Mouse (Mus musculus): ENCODE results near the gene Vsnl1.

Vsnl1 gene

DNA sequence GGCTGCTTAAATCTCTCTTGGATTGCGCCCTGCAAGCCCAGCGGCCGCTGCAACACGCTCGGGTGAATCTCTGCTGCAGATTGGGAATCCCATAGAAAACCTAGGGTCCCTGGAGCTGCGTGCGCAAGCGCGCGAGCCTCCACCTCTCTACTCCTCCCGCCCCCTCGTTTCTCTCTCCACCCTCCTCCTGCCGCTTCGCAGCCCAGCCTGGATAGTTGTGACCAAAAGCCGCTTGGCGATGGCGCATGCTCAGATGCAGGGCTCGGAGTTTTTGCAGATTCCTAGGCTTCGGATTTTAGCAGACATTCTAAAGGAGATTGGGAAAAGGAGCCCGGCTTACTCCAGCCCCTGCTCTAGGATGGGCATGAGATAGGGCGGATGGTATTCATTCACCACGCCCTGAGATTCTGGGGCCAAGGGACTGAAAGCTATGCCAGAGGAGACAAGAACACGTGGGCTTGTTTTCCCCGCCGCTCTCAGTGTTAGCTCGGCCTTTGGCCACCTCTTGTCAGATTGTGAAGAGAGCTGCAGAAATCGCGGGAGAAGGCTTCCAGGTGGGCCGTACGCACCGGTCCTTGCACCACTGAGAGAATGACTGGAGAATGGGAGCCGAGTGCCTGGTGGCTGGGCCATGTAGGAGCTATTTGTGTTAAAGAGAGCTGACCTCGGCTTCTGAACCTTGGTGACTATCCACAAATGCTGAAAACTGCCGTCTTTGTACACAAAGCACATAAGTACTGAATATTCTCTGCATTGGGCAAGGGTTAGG lies at the start of gene Vsnl1:
TSS of gene Vsnl1 (minus strand) at position 117 of the 769 bp plus-strand sequence.
- no peak for DNase-seq (ENCODE audit: low read depth in 1 of 2, low spot score in 2 of 2)

DNA sequence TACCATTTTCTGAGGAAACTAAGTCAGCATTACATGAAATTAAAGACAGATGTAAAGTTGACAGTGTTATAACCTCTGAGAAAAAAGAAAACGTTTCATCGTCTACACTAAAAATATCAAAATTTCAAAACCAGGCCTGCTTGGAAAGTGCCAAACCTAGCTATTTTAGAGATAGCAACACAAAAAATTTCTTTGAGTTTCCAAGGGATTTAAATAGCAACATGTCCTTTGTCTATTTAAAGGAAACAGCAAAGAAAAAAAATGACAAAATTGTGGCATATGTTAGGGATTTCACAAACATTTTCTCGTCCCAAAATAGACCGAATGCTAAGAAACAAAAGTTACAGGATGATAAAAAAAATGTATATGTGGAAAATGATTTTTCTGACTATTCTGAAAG lies 20.2 kb upstream of the Vsnl1 start:
- no peak for DNase-seq (ENCODE audit: low read depth in 1 of 2, low spot score in 2 of 2)

DNA sequence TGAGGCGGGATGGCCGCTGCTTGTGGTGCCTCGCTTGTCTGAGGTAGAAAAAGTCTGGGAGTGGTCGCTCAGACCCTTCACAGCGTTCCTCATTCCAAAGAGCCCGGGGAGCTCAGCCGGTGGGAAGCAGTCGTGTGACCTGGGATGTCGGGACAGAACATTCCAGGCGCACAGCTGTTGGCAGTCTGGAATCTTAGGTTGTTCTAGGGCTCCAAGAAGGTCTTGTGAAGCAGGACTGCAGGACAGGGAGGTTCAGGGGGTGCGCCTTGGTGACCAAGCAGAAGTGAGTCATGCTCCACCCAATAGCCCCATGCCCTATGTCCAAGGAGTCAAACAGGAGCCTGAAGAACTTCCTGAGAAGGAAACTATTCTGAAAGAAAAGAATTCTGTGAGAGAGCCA lies 19.8 kb upstream of the Vsnl1 start:
- no peak for DNase-seq (ENCODE audit: low read depth in 1 of 2, low spot score in 2 of 2)

DNA sequence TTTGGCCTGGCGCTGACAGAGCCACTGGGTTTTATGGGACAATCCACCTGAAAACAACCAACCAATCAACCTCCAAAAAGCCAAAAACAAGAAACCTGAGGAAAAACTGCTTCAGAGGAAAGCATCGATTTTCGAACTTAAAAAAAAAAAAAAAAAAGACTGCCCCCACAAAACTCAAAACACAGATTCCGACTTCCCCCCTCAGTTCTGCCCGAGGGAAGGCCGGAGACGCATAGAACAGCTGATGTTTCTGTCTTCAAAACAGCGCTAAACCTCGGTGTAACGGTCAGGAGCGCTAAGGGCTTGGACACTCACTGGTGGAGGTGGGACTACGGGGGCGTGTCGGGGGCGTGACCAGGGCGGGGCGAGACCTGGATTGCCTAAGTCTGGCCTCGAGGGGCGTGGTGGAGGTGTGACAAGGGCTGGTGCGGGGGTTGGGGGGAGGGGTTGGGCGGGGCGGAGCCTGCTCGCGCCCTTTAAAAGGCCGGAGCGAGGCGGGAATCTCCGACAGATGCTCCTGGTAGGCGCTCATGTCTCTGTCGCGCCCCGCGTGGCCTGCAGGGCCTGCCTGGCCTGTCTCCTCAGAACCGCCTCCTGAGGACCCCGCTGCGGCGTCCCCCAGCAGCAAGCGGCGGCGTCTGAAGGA lies 19.3 kb upstream of the Vsnl1 start, which contains the start of gene Rad51ap2:
TSS of gene Rad51ap2 (plus strand) at position 531 of the 646 bp plus-strand sequence.
- no peak for DNase-seq (ENCODE audit: low read depth in 1 of 2, low spot score in 2 of 2)

DNA sequence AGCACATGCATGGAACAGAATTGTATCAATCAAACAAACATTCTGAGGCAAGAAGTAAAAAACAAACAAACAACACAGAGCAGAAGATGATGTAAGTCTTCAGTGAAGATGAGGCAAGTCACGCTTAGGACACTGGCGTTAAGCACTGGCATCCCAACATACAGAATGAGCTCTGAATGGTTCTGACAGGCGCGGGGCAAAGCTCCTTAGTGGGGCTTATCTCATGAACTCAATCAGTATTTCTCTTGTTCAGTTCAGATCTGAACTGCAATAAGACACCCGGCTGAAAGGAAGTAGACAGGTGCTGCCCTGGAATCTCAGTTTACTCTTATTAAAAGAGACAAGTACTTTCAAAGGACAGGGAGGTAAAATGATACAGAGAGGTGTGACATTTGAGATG lies 17.7 kb upstream of the Vsnl1 start:
- no peak for DNase-seq (ENCODE audit: low read depth in 1 of 2, low spot score in 2 of 2)

DNA sequence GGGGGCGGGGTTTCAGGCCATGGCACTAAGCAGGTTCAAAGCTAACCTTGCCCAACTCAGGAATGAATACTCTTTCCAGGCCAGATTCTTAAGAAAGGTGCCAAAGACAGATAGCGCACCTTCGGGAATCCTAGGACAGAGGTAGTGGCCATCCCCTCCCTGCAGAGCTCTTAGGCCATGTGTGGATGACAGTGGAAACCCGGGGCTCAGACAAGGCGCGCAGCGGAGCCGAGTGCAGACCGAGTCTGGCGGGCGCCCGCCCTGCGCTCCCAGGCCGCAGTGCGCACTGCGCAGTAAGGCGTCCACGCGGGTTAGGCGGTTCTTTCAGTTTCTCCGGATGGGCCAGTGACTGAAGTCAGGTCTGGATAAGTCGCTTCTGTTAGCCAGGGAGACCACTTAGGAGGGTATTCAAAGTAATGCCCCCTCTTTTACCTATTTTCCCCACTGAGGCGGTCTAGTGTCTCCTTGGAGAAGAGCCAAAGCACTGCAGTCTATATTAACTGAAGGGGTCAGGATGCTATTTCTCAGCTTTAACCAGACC lies 1.6 kb upstream of the Vsnl1 start:
- no peak for DNase-seq (ENCODE audit: low read depth in 1 of 2, low spot score in 2 of 2)

DNA sequence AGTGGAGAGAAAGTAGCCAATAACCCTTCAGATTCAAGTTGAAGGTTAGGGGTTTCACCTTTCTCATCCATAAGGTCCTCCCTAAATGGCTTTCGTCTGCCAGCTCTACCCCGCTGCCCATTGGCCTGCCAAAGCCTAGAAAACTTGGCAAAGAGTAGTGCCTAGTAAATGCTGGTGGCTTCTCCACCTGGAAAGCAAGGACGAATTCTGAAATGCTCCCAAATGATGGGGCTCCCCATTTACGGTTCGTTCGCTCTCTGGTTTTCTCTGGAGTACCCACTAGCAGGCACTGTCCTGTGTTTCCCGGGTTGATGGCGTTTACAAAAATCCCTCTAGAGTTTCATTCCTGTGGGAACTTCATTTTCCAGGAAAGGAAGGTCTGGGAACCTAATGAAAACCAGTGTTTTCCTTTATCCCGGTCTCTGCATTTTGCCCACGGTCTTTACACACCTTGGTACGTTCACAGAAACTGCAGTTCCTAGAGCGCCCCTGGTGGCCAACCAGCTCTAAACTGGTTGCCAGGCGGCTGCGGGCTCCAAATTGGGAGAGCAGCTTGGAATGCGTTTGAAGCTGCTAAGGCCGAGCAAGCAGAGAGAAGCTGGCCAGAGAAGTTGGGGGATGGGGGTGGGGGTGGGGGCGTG lies 973 bp upstream of the Vsnl1 start:
- no peak for DNase-seq (ENCODE audit: low read depth in 1 of 2, low spot score in 2 of 2)

DNA sequence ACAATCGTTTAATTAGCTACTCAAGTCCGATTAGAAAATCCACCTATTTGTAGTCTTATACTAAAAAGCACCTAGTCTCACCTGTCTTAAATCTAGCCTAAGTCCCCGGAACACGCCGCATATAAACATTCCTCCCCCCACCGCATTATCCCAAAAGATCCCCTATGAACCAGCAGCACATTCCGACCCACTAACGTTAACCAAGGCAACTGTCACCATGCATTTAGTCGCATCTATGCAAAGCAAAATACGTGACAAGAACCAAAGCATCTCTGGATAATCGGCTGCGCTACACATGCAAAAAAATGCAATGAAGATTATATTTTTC lies 426 bp downstream of the Vsnl1 start:
- no peak for DNase-seq (ENCODE audit: low read depth in 1 of 2, low spot score in 2 of 2)

DNA sequence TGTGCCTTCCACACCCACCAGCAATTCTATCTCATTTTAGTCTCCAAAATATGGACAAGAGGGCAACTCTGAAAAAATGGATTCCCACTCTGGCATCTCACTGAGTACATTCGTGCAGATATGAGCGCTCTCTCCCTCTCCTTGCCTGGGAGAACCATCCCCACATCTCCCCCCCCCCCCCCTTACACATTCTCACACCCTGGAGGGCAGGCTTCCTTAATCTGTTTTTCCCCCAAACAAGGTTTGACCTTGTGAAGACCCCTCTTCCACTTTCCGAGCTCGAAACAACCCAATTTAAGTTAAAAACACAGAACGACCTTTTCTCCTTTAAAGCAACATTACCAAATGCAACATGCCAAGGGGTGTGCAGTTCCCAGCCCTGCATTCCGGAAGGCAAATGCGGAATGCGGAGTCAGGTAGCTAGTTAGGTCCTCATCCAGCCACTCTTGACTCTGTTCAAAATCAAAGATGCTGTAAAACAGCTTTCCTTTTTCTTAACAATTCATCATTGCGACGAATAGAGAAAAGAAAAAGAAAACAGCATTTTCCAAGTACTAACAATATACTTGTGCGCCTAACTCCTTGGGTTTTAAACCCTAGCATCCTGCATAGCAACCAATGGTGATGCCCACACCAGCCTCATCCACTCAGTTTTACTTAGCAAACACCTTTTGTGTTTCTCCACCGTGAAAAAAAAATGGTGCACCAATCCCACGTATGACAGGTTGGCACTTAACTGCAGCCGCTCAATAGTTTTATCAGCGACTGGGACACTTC lies 979 bp downstream of the Vsnl1 start:
- no peak for DNase-seq (ENCODE audit: low read depth in 1 of 2, low spot score in 2 of 2)

DNA sequence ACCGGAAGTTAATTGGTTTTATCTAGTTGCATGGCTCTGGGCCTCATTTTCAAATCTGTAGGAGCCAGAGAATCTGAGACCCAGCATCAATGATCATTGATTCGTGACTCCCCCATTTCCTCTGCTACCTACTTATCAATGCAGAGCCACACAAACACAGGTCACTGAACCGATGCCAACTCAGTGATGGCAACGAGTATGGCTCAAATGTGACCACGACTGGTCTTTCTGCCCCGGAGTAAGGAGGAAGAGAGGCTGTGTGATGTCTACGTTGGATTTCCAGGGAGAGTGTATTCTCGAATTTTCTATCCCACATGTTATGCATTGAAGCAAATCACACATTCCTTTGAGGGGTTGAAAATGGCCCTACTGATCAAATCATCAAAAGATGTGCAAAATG lies 2.0 kb downstream of the Vsnl1 start:
- no peak for DNase-seq (ENCODE audit: low read depth in 1 of 2, low spot score in 2 of 2)

DNA sequence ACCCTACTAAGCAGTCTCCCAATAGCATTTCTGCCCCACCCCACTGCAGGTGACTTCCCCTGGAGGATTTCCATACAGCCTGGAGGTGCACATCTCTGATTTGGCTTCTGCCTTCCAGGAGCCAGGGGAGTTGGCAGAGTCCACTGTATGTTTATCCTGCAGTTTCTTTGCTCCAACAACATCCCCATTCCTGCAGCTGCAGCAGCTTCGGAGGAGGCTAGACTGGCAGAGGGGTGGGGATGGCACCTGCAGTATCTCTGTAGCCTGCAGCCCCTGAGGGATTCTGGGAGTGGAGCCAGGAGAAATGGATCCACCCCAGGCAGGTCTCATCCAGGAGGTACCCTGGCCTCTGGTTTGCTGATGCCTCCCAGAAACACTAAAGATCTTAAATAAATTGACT lies 2.7 kb downstream of the Vsnl1 start:
- DNase-seq (ENCODE audit: low read depth in 1 of 2, low spot score in 2 of 2) = no peak

DNA sequence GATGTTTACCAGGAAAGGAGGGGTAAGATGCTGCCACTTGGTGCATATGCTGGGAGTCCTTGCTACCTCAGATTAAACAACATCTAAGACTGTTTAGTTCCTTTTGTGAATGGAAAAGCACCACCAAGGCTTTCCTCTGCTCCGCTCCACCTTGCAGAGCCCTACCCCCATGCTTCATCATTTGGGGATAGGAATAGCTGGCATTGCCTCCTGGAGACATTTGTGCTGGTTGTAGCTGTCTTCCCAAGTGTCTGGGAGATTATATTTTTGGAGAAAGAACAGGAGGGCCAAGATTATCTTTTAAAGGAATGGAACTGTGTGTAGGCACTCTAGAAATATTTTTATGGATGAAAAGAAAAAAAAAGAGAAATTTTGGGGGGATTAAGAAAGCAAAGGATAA lies 3.3 kb downstream of the Vsnl1 start:
- DNase-seq (ENCODE audit: low read depth in 1 of 2, low spot score in 2 of 2) = no peak

DNA sequence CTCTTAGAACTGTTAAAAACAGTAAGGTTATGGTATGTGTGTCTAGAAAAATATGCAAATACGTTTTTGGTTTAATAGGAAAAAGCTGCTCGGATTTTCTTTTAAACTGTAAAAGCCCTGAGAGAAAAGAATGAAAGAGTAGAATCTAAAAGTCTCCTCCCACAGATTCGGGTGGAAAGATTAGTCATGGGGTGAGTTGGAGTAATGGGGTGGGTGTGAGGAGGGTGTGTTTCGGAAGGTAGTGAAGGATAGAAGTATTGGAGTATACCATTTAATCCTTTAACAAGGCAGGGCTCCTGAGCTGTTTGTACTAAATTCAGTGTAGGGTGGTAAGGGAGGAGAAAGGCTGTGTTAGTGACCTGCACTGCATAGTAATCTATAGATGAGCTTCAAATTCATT lies 9.0 kb downstream of the Vsnl1 start:
- no peak for DNase-seq (ENCODE audit: low read depth in 1 of 2, low spot score in 2 of 2)

DNA sequence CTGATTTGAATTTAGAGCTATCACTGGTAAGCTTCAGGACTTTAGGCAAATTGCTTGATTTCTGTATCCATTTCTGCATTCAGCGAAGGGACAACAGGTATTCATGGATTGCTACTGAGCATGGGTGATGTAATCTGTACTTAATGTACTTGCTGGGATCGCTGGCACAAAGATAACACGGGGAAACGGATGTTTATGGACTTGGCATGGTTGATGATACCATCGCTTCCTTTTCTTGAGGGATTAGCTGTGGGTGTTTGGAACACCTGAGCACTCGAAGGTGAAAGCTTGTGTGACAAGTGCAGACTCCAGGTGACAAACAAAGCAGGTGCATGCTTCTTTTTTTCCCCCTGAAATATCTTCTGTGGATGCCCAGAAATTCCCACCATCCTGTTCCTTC lies 18.3 kb downstream of the Vsnl1 start:
- DNase-seq (ENCODE audit: low read depth in 1 of 2, low spot score in 2 of 2) = no peak

DNA sequence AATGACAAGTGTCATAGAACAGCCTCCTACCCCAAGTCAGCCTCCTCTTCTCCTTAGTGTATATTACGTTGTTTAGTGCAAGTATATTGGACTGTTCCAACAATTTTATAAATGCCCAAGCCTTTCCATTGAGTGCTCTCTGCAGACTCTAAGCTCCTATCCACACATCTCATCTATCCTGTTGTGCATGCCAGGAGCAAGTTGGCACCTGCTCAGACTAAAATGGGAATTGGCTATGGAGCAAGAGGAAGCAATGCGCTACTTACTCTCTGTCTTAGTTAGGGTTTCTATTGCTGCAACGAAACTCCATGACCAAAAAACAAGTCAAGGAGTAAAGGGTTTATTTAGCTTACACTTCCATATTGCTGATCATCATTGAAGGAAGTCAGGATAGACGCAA lies 28.7 kb downstream of the Vsnl1 start:
- DNase-seq (ENCODE audit: low read depth in 1 of 2, low spot score in 2 of 2) = no peak

DNA sequence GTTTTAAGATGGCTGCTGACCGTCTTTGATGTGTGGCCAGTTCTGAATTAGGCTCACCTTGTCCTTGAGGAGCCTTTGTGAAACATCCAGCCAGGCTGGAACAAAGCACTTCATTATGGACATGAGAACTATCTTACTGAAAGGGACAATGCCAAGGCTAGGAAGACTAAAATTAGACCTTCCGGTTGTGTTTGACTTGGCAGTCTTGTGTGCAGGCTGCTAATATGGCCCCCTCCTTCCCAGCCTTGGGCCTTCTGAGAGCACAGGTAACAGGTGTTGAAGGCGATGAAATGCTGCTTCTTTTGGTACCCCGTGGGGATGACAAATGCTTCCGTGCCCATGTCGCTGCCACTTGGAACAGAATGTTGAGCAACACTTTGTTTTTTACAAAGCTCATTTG lies 37.6 kb downstream of the Vsnl1 start:
- no peak for DNase-seq (ENCODE audit: low read depth in 1 of 2, low spot score in 2 of 2)

DNA sequence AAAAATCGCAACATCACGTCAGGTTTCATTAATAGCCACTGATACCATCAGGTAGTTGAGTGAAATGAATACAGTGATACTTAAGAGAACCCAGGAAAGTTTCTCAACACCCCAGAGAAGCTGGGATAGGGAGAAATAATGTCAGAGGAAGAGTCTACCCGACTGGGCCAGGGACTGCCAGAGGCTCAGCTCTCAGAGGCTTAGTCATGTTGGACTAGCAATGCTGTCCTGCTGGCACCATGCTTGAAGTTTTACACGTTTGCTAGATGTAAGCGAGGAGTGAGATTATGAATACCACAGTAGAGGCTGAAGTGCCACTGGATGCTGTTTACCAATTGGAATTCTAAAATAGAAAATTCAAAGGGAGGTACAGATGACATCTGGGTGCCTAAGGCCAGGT lies 39.4 kb downstream of the Vsnl1 start:
- no peak for DNase-seq (ENCODE audit: low read depth in 1 of 2, low spot score in 2 of 2)

DNA sequence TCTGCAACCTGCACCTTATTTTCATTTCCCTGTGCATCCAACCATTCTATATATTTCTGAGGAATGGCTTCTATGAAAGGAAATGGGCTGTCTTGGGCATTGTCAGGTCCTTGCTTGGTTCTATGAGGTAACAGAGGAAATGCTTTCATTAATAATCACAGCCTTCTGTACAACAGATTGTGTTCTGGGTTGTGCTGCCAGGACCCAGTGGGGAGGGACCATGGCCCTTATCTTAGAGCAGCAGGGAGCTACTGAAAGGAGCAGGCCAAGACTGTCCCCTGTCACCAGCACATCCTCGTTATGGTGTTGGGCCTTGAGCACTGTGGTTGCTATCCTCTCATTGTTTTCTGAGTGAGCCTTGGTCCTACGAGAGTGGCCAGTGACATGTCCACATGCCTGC lies 40.9 kb downstream of the Vsnl1 start:
- no peak for DNase-seq (ENCODE audit: low read depth in 1 of 2, low spot score in 2 of 2)

DNA sequence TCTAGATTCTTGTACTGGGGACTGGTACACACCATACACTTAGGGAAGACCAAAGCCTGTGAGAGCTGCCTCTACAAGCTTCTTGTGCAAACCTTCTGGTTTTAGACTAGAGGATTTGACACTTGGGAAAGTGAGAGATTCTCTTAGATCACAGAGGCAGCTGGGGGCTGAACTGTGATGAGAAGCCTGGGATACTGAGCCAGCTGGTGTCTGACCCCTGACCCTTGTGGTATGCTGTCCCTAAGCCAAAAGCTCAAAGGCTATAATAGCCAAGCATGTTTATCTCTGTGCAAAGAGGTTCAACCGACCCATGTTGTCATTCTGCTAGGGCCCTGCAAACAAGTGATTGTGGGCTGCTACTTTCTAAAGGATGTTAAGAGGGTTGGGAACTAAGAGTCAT lies 43.9 kb downstream of the Vsnl1 start:
- no peak for DNase-seq (ENCODE audit: low read depth in 1 of 2, low spot score in 2 of 2)

DNA sequence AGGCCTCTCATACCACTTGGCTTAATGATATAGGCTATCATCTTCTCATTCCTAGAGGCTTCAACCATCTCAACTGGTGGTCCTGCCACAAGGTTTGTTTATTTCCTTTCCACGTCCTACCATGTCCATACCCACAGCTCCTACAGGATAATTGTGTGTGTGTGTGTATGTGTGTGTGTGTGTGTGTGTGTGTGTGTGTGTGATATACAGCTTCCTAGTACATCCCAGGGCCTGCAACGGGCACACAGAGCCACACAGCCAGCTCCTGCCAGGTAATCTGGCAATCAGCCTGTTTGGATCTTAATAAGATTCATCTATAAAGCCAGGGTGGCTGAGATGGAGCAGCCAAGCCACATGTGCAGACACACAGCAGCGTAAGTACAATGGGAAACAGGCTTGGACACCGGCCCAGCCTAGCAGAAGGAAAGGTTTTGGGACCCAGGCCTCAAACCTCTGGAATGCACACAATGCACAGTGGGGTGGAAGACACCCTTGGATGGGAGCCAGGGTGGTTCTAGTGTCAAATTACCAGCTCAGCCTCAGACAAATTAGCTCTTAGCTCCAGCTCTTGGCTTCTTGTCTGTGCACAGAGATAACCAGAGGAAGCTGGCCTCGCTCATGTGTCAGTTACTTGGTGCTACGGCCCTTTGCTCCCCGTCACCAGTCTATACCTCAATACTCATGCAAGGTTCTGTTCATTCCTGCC lies 45.0 kb downstream of the Vsnl1 start:
- no peak for DNase-seq (ENCODE audit: low read depth in 1 of 2, low spot score in 2 of 2)

DNA sequence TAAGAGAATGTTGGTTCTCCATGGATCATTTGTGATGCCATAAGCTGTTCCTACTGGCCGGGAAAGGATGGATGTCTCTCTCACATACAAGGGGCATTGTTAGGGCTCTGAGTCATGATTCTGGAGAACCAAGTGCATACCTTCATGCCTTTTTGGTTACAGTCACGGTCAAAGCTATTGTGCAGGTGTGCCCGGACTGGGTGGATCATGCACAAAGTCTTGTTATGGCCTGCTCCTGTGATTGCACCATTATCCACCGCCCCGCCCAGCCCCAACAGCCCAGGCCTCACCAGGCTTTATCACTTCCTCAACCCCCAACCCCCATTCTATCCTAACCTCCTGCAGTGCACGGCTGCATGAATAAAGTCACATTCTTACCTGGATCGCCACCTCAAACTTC lies 47.3 kb downstream of the Vsnl1 start:
- no peak for DNase-seq (ENCODE audit: low read depth in 1 of 2, low spot score in 2 of 2)
